Mouse (Mus musculus) heart, embryonic 11.5 days (tissue): ENCODE results near the gene Acap2. TPM values are rescaled to one million over a fixed set of nuclear protein-coding genes. Genes with fewer than 3 reads are reported as not detected.

Experiments used
- ATAC-seq: fragments of 200-750 bp; cut with Nextera tagmentation; replicated peaks from 2 replicates; pipeline ENCODE4 v1.8.0; 2017; ENCODE audit warnings: moderate library complexity; ENCODE audit not compliant: insufficient number of reproducible peaks, low FRiP score, low TSS enrichment
- H3K27ac ChIP-seq: fragments of 300-500 bp; sonication (generic); 2 replicates; pipeline ENCODE4 v1.5.1; 2014; ENCODE audit warnings: mild to moderate bottlenecking, low read depth, low read length
- H3K27me3 ChIP-seq: fragments of 300-500 bp; sonication (generic); 2 replicates; pipeline ENCODE4 v1.6.1; 2014; ENCODE audit warnings: mild to moderate bottlenecking, low read length, mixed read lengths; ENCODE audit not compliant: control insufficient read depth, insufficient read depth
- H3K36me3 ChIP-seq: fragments of 300-500 bp; sonication (generic); 2 replicates; pipeline ENCODE4 v1.6.1; 2014; ENCODE audit warnings: mild to moderate bottlenecking, low read length, moderate library complexity, mixed read lengths; ENCODE audit not compliant: control insufficient read depth, insufficient read depth
- H3K4me1 ChIP-seq: fragments of 300-500 bp; sonication (generic); 2 replicates; pipeline ENCODE4 v1.6.1; 2014; ENCODE audit warnings: low read length; ENCODE audit not compliant: control insufficient read depth, insufficient read depth
- H3K4me2 ChIP-seq: fragments of 300-500 bp; sonication (generic); 2 replicates; pipeline ENCODE4 v1.6.1; 2014; ENCODE audit warnings: mild to moderate bottlenecking, moderate library complexity
- H3K4me3 ChIP-seq: fragments of 300-500 bp; sonication (generic); 2 replicates; pipeline ENCODE4 v1.5.1; 2014; ENCODE audit warnings: low read depth, low read length
- H3K9ac ChIP-seq: fragments of 300-500 bp; sonication (generic); 2 replicates; pipeline ENCODE4 v1.6.1; 2014; ENCODE audit warnings: mild to moderate bottlenecking, low read depth, low read length, moderate library complexity
- H3K9me3 ChIP-seq: fragments of 300-500 bp; sonication (generic); replicated peaks from 2 replicates; pipeline ENCODE4 v1.6.1; 2016; ENCODE audit warnings: low read length; ENCODE audit not compliant: control insufficient read depth
- WGBS: fragments of 180-500 bp; shearing (Covaris S2); extraction: QIAGEN DNeasy Blood & Tissue Kit; methylation state at CpG from one replicate; pipeline ENCODE4 v1.1.7; 2014; ENCODE audit not compliant: insufficient replicate concordance; 5-methylcytosine and 5-hydroxymethylcytosine counted together
- polyA plus RNA-seq: library from polyadenylated mRNA; unstranded; fragments of >200 nt; fragmentation: Nextera tagmentation; extraction: Ambion mirVana; gene quantifications from 2 replicates; pipeline ENCODE4 v1.2.1, GENCODE M21; 2014

Gene Acap2
- polyA plus RNA-seq, 1 experiment from 2014 or later = 14.7 TPM

DNA sequence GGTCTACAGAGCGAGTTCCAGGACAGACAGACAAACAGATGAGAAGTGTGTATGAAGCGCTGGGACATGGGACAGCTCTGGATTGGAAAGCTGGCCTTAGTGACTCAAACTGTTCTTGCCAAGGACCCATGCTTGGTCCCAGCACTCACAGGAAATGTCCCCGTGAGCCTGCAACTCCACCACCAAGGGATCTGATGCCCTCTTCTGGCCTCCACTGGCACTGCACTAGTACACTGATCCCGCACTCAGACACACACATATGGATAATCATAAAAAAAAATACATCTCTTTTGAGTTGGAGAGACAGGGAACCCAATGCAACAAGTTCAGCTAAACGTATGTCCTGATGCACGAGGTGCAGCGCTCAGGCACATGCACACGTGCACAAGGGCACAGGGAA lies 30.7 kb downstream of the Acap2 start:
- 91% methylated on average over 8 of the region's 8 CpGs for WGBS
- Histone ChIP-seq H3K9me3 (no peaks in the 10 kb centered on the region), H3K36me3 (no peaks in the 10 kb centered on the region), H3K27ac (no peak overlapping the region), H3K4me3 (no peak overlapping the region), H3K4me1 (peaks cover 16% of the 10 kb centered on the region), H3K4me2 (no peak overlapping the region), H3K9ac (no peak overlapping the region), H3K27me3 (no peaks in the 10 kb centered on the region)
- ATAC-seq = no peak

DNA sequence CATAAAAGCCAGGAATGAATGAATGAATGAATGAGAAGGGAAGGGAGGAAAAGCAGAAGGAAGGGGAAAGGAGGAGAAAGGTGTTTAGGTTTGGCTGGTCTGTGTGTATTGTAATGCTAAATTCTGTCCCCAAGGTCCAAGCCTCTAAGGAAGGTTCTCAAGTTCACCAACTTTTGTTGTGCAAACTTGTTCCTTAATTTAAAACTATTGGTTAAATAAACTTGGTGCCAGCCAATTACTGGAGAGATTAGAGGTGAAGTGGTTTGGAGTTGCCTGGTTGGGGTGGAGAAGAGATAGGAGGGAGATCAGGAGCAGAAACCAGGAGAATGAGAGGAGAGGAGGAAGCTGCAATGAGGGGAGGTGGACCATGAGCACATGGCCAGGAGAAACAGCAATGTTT lies 31.4 kb downstream of the Acap2 start:
- no peak for ATAC-seq
- Histone ChIP-seq H3K4me1 (peaks cover 14% of the 10 kb centered on the region), H3K36me3 (no peaks in the 10 kb centered on the region)

DNA sequence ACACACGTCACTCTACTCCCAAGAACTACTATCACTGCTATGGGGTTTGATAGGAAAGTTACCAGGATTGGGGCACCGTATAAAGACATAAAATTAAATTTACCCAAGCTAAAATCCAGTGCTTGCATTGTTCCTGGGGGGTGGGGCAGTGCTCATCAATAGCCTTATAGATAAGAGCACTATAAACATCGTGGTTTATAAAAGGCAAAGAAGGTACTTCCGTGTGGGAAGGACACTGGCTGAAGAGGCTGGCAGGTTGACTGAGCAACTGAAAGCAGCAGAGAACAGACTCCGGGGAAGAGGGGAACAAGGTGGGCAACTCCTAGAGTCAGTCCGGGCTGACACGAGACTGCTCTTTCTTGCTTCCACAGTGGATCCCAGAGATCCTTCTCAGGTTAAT lies 33.1 kb downstream of the Acap2 start:
- Histone ChIP-seq H3K9me3 (no peaks in the 10 kb centered on the region), H3K36me3 (no peaks in the 10 kb centered on the region), H3K27ac (no peak overlapping the region), H3K4me2 (no peak overlapping the region), H3K4me3 (no peak overlapping the region), H3K9ac (no peak overlapping the region), H3K4me1 (peaks cover 14% of the 10 kb centered on the region), H3K27me3 (no peaks in the 10 kb centered on the region)
- WGBS = 53% methylated on average over 7 of the region's 7 CpGs
- no peak for ATAC-seq

More for the DNA sequence above, 31.4 kb downstream of the Acap2 start:
- Histone ChIP-seq H3K27ac (no peak overlapping the region), H3K9ac (no peak overlapping the region), H3K4me2 (no peak overlapping the region), H3K27me3 (no peaks in the 10 kb centered on the region), H3K4me3 (no peak overlapping the region), H3K9me3 (no peaks in the 10 kb centered on the region)

DNA sequence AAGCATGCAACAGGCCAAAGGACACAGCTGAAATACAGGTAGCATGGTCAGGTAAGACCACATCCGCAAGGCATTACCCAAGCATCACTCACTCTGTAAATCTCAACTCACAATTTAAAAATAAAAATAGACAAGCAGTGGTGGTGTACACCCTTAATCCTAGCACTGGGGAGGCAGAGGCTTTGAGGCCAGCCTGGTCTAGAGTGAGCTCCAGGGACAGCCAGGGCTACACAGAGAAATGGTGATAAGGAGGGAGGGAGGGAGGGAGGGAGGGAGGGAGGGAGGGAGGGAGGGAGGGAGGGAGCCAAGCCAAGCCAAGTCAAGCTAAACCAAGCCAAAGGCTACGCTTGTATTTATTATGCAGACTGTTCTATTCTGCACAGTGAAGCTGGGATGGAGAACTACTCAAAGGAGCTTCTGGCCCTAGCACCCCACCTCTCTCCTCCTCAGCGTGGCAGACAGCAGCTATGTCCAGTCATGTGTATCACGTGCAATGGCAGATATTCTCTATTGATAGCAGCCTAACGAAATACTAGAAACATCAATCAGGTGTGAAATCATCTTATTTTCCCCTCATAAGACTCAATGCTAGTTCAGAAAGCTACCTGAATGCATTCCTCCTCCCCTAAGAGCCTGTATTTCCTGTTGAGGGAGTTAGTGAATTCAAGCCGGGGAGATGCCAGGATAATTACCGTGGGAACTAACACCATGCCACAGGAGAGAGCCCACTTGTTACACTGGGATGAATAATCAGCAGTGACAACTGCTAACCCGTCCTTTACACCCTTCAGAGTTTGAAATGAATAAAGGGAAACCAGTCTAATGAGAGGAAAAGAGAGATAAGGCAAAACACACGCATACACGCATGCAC lies 33.8 kb downstream of the Acap2 start:
- no peak for ATAC-seq
- no peaks in the 10 kb centered on the region for H3K9me3 ChIP-seq
- peaks cover 14% of the 10 kb centered on the region for H3K4me1 ChIP-seq
- no peak overlapping the region for H3K27ac ChIP-seq
- no peak overlapping the region for H3K9ac ChIP-seq
- H3K27me3 ChIP-seq = no peaks in the 10 kb centered on the region
- H3K4me3 ChIP-seq = no peak overlapping the region
- no peaks in the 10 kb centered on the region for H3K36me3 ChIP-seq
- H3K4me2 ChIP-seq = no peak overlapping the region
- WGBS = 60% methylated on average over 10 of the region's 10 CpGs

DNA sequence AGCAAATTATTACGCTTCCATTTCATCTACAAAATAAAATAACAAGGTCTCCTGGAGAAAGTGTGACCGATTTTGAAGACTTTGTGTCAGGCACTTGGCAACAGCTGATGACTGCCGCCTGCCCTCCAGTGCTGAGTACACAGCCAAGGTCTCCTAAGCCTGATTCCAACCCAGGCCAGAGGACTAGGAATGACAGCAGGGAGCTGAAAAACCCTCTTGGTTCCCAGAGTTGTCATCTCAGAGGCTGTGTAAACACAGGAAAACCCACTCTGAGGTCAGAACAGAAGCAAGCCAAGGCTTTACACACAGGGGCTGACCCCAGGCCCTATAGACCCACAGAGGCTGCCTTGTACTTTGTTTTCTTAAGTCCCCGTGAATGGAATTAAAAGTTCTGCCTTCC lies 35.1 kb downstream of the Acap2 start:
- no peak overlapping the region for H3K27ac ChIP-seq
- H3K9ac ChIP-seq = no peak overlapping the region
- no peaks in the 10 kb centered on the region for H3K9me3 ChIP-seq
- H3K36me3 ChIP-seq = no peaks in the 10 kb centered on the region
- H3K27me3 ChIP-seq = no peaks in the 10 kb centered on the region
- no peak for ATAC-seq
- H3K4me2 ChIP-seq = no peak overlapping the region
- peaks cover 14% of the 10 kb centered on the region for H3K4me1 ChIP-seq
- 58% methylated on average over 4 of the region's 4 CpGs for WGBS
- H3K4me3 ChIP-seq = no peak overlapping the region

DNA sequence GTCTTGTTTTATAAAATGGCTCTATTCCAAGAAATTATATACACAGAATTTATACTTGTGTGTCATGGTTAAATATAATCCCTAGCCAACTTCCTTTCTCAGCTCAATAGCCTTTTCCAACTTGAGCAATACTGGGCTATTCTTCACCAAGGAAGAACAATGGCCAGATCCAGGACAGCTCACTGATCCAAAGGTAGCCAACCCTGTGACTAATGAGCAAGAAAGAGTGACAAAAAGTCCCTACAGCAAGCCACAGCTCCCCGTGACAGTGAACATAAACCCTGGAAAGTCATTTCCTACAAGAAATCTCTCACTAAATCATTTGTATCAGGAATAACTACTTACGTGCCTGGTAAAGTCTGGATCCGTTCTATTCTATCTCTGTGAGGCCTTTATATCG lies 35.6 kb downstream of the Acap2 start:
- no peak overlapping the region for H3K9ac ChIP-seq
- no peak overlapping the region for H3K4me3 ChIP-seq
- H3K9me3 ChIP-seq = no peaks in the 10 kb centered on the region
- 73% methylated on average over 4 of the region's 4 CpGs for WGBS
- H3K4me2 ChIP-seq = no peak overlapping the region
- H3K36me3 ChIP-seq = no peaks in the 10 kb centered on the region
- ATAC-seq = no peak
- H3K27me3 ChIP-seq = no peaks in the 10 kb centered on the region
- H3K27ac ChIP-seq = no peak overlapping the region
- peaks cover 14% of the 10 kb centered on the region for H3K4me1 ChIP-seq

DNA sequence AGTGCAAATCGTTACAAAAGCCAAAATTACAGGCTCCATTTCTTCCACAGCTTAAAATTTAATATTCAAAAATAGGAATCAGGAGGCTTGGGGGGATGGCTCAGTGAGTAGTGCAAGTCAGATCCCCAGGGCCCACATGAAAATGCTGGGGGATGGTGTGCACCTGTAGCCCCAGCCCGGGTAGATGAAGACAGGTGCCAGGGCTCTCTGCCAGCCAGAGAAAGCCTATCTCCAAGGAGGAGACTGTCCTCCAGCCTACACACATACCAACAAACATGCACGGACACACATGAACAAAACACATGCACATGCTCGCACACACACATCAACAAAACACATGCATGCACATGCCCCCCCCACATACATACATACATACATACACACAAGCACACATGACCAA lies 36.9 kb downstream of the Acap2 start:
- H3K9me3 ChIP-seq = no peaks in the 10 kb centered on the region
- H3K4me3 ChIP-seq = no peak overlapping the region
- no peak overlapping the region for H3K27ac ChIP-seq
- 89% methylated on average over 4 of the region's 4 CpGs for WGBS
- ATAC-seq = no peak
- no peak overlapping the region for H3K4me2 ChIP-seq
- no peak overlapping the region for H3K9ac ChIP-seq
- no peaks in the 10 kb centered on the region for H3K36me3 ChIP-seq
- peaks cover 14% of the 10 kb centered on the region for H3K4me1 ChIP-seq
- no peaks in the 10 kb centered on the region for H3K27me3 ChIP-seq

DNA sequence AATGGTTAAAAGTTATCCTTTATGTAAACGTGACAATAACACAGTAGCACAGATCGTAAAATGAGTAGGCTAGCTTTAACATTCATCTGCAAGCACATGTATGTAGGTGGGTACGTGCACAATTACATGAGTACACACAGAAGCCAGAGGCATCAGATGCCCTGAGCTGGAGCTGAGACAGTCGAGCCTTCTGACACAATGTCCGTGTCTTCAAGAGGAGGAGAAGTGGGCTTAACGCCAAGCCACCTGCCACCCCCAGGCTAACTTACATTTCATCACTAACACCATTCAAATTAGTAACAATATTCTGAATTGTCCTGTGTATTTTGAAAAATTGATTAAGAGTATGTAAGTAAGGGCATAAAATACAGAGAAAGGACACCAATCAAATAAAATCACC lies 40.6 kb downstream of the Acap2 start:
- peaks cover 4% of the 10 kb centered on the region; the same call in 1 of the 2 replicates for H3K4me1 ChIP-seq
- no peak overlapping the region for H3K4me3 ChIP-seq
- ATAC-seq = no peak
- no peak overlapping the region for H3K9ac ChIP-seq
- H3K36me3 ChIP-seq = 0 out of 2 replicates have a peak, but pooled peaks cover 2% of the 10 kb centered on the region
- no peaks in the 10 kb centered on the region; the same call in 1 of the 2 replicates for H3K9me3 ChIP-seq
- WGBS = 81% methylated on average over 6 of the region's 6 CpGs
- H3K27me3 ChIP-seq = no peaks in the 10 kb centered on the region
- no peak overlapping the region for H3K4me2 ChIP-seq
- H3K27ac ChIP-seq = no peak overlapping the region

DNA sequence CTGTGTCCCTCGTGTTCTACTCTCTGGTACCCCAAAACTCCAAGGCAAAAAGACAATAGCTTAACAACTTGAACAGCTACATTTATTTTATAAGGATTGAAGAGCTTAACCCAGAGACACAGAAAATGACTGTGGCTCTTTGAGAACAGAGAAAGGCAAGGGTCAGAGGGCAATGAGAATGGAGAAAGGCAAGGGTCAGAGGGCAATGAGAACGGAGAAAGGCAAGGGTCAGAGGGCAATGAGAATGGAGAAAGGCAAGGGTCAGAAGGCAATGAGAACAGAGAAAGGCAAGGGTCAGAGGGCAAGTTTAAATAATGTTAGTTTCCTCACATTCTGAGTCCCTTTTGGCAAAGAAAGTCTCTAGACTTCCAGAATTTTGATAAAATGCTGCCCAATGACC lies 41.6 kb downstream of the Acap2 start:
- WGBS = 66% methylated on average over 2 of the region's 2 CpGs
- Histone ChIP-seq H3K9me3 (no peaks in the 10 kb centered on the region; the same call in 1 of the 2 replicates), H3K27ac (no peak overlapping the region), H3K4me3 (no peak overlapping the region), H3K9ac (no peak overlapping the region), H3K36me3 (0 out of 2 replicates have a peak, but pooled peaks cover 5% of the 10 kb centered on the region), H3K4me1 (no peaks in the 10 kb centered on the region), H3K4me2 (no peak overlapping the region), H3K27me3 (no peaks in the 10 kb centered on the region)
- ATAC-seq = no peak
